Mouse (Mus musculus) limb, embryonic 14.5 days (tissue): ENCODE results near the gene Hic1. TPM values are rescaled to one million over a fixed set of nuclear protein-coding genes. Genes with fewer than 3 reads are reported as not detected.

Source experiments
- ATAC-seq: fragments of 200-750 bp; cut with Nextera tagmentation; 2 replicates; pipeline ENCODE4 v1.8.0; 2017; ENCODE audit warnings: low read depth, moderate number of reproducible peaks, moderate TSS enrichment; ENCODE audit not compliant: low FRiP score
- DNase-seq: peaks from one replicate; pipeline ENCODE4 v3.0.0-alpha.2; 2015; ENCODE audit warnings: low spot score
- H3K27ac ChIP-seq: fragments of 300-500 bp; sonication (generic); replicated peaks from 2 replicates; pipeline ENCODE4 v1.5.1; 2014; ENCODE audit warnings: low read depth, mild to moderate bottlenecking, low read length, moderate library complexity, mixed read lengths
- H3K27me3 ChIP-seq: fragments of 300-500 bp; sonication (generic); 2 replicates; pipeline ENCODE4 v1.6.1; 2014; ENCODE audit warnings: low read length, mixed read lengths; ENCODE audit not compliant: control insufficient read depth, insufficient read depth
- H3K36me3 ChIP-seq: fragments of 300-500 bp; sonication (generic); 2 replicates; pipeline ENCODE4 v1.6.1; 2014; ENCODE audit warnings: mild to moderate bottlenecking, low read length, moderate library complexity, mixed read lengths; ENCODE audit not compliant: control insufficient read depth, insufficient read depth
- H3K4me1 ChIP-seq: fragments of 300-500 bp; sonication (generic); 2 replicates; pipeline ENCODE4 v1.6.1; 2014; ENCODE audit warnings: antibody characterized with exemption, low read length, mixed read lengths; ENCODE audit not compliant: control insufficient read depth, insufficient read depth
- H3K4me2 ChIP-seq: fragments of 300-500 bp; sonication (generic); replicated peaks from 2 replicates; pipeline ENCODE4 v1.6.1; 2014; ENCODE audit warnings: low read depth, mild to moderate bottlenecking, low read length, moderate library complexity; ENCODE audit not compliant: severe bottlenecking
- H3K4me3 ChIP-seq: fragments of 300-500 bp; sonication (generic); replicated peaks from 2 replicates; pipeline ENCODE4 v1.5.1; 2014; ENCODE audit warnings: low read length
- H3K9ac ChIP-seq: fragments of 300-500 bp; sonication (generic); 2 replicates; pipeline ENCODE4 v1.6.1; 2014; ENCODE audit warnings: mild to moderate bottlenecking, low read depth, low read length, moderate library complexity; ENCODE audit not compliant: severe bottlenecking
- H3K9me3 ChIP-seq: fragments of 300-500 bp; sonication (generic); 2 replicates; pipeline ENCODE4 v1.6.1; 2016; ENCODE audit warnings: low read length; ENCODE audit not compliant: control insufficient read depth
- POLR2A ChIP-seq: fragments of 200-500 bp; IDR thresholded peaks from 2 replicates; pipeline ENCODE4 v1.8.0; 2012; ENCODE audit warnings: inconsistent platforms, mild to moderate bottlenecking, moderate library complexity, borderline replicate concordance; ENCODE audit not compliant: insufficient read depth, insufficient read length; ENCODE audit errors: extremely low read depth
- WGBS: fragments of 180-500 bp; shearing (Covaris S2); extraction: QIAGEN DNeasy Blood & Tissue Kit; methylation state at CpG from one replicate; pipeline ENCODE4 v1.1.7; 2014; 5-methylcytosine and 5-hydroxymethylcytosine counted together
- polyA plus RNA-seq, 2 experiments: library from polyadenylated mRNA; depleted of rRNA in 1 of 2; stranded (reverse) in 1 of 2; unstranded in 1 of 2; fragments of >200 nt; fragmentation: Nextera tagmentation in 1 of 2; extraction: Ambion mirVana in 1 of 2; gene quantifications; 2 replicates each; pipeline versions ENCODE4 v1.2.1 to v1.2.3; 2012 to 2014

The Hic1 gene
- polyA plus RNA-seq, 2 experiments = 21.4 to 90.8 TPM

GRCm38 (mm10) chr11:75157037-75157436 lies 12.3 kb downstream of the Hic1 start:
- Histone ChIP-seq H3K36me3 (peaks cover 31% of the 10 kb centered on the region), H3K27ac (no peak overlapping the region)
- WGBS = 24% methylated on average over 4 of the region's 4 CpGs

GRCm38 (mm10) chr11:75156416-75156815 lies 12.9 kb downstream of the Hic1 start:
- WGBS = 31% methylated on average over 5 of the region's 5 CpGs
- no peak overlapping the region for H3K27ac ChIP-seq

More at GRCm38 (mm10) chr11:75157037-75157436, 12.3 kb downstream of the Hic1 start:
- no peaks in the 10 kb centered on the region for H3K9me3 ChIP-seq
- TF ChIP-seq POLR2A = no peak
- no peak overlapping the region for H3K4me3 ChIP-seq
- H3K4me2 ChIP-seq = no peak overlapping the region
- DNase-seq = no peak
- H3K4me1 ChIP-seq = peaks cover 21% of the 10 kb centered on the region; the same call in 1 of the 2 replicates
- H3K9ac ChIP-seq = no peak overlapping the region
- no peaks in the 10 kb centered on the region for H3K27me3 ChIP-seq
- ATAC-seq = no peak

GRCm38 (mm10) chr11:75155985-75156384 lies 13.3 kb downstream of the Hic1 start:
- no peak for ATAC-seq
- Histone ChIP-seq H3K27ac (no peak overlapping the region; the same call in 1 of the 2 replicates), H3K9ac (no peak overlapping the region), H3K4me1 (peaks cover 21% of the 10 kb centered on the region; the same call in 1 of the 2 replicates), H3K4me2 (no peak overlapping the region), H3K27me3 (no peaks in the 10 kb centered on the region), H3K4me3 (no peak overlapping the region), H3K36me3 (peaks cover 28% of the 10 kb centered on the region), H3K9me3 (no peaks in the 10 kb centered on the region)
- 34% methylated on average over 6 of the region's 6 CpGs for WGBS
- DNase-seq = no peak
- TF ChIP-seq POLR2A = no peak

More at GRCm38 (mm10) chr11:75156416-75156815, 12.9 kb downstream of the Hic1 start:
- Histone ChIP-seq H3K4me2 (no peak overlapping the region), H3K4me3 (no peak overlapping the region), H3K4me1 (peaks cover 21% of the 10 kb centered on the region; the same call in 1 of the 2 replicates), H3K9ac (no peak overlapping the region), H3K36me3 (peaks cover 28% of the 10 kb centered on the region), H3K27me3 (no peaks in the 10 kb centered on the region), H3K9me3 (no peaks in the 10 kb centered on the region)
- ATAC-seq (no peak), DNase-seq (no peak)
- no peak for TF ChIP-seq POLR2A

- H3K4me1 ChIP-seq = peaks cover 21% of the 10 kb centered on the region; the same call in 1 of the 2 replicates
- H3K27me3 ChIP-seq = no peaks in the 10 kb centered on the region
- peaks cover 21% of the 10 kb centered on the region for H3K36me3 ChIP-seq
- H3K4me3 ChIP-seq = no peak overlapping the region
- 67% methylated on average over 6 of the region's 6 CpGs for WGBS
- no peak overlapping the region for H3K9ac ChIP-seq
- no peak for TF ChIP-seq POLR2A
- ATAC-seq (no peak), DNase-seq (no peak)
- H3K27ac ChIP-seq = no peak overlapping the region
- no peak overlapping the region for H3K4me2 ChIP-seq
- no peaks in the 10 kb centered on the region for H3K9me3 ChIP-seq
These were observed 15.2 kb downstream of the Hic1 start for GRCm38 (mm10) chr11:75154053-75154585.

- TF ChIP-seq POLR2A = no peak
- H3K27me3 ChIP-seq = no peaks in the 10 kb centered on the region
- DNase-seq (no peak), ATAC-seq (no peak)
- no peak overlapping the region for H3K4me3 ChIP-seq
- H3K4me1 ChIP-seq = peaks cover 32% of the 10 kb centered on the region
- peaks cover 20% of the 10 kb centered on the region for H3K36me3 ChIP-seq
- no peak overlapping the region for H3K9ac ChIP-seq
- WGBS = 76% methylated on average over 18 of the region's 18 CpGs
- H3K27ac ChIP-seq = no peak overlapping the region
- no peaks in the 10 kb centered on the region for H3K9me3 ChIP-seq
- H3K4me2 ChIP-seq = no peak overlapping the region
These were observed 16.4 kb downstream of the Hic1 start for GRCm38 (mm10) chr11:75152603-75153557.
